Mouse (Mus musculus) CH12.LX (cell line): ENCODE data around the gene Numb. TPM values are rescaled to one million over a fixed set of nuclear protein-coding genes. Genes with fewer than 3 reads are reported as not detected.

Experiments
- DNase-seq: peaks from one replicate; pipeline ENCODE4 v3.0.0-alpha.2; 2013; ENCODE audit errors: extremely low read depth
- H3K27ac ChIP-seq: 2 replicates; pipeline ENCODE4 v1.5.1; 2012; ENCODE audit warnings: low read depth, mild to moderate bottlenecking, control low read depth, moderate library complexity; ENCODE audit not compliant: insufficient read depth
- H3K27me3 ChIP-seq: replicated peaks from 2 replicates; pipeline ENCODE3; 2012; ENCODE audit warnings: inconsistent platforms
- H3K36me3 ChIP-seq, 2 experiments: replicated peaks in 1 of 2; 2 replicates each; pipeline versions ENCODE3 to v1.6.1; 2012; ENCODE audit warnings: inconsistent platforms in 1 of 2, low read length in 1 of 2, mild to moderate bottlenecking in 1 of 2, mixed read lengths in 1 of 2, moderate library complexity in 1 of 2; ENCODE audit not compliant: control insufficient read depth in 1 of 2, insufficient read depth in 1 of 2
- H3K4me1 ChIP-seq, 2 experiments: 2 replicates each; pipeline ENCODE4 v1.6.1; 2012; ENCODE audit warnings: inconsistent platforms in 1 of 2, moderate library complexity in 1 of 2; ENCODE audit not compliant: insufficient read depth in 2 of 2, control insufficient read depth in 1 of 2
- H3K4me2 ChIP-seq: 2 replicates; pipeline ENCODE4 v1.6.1; 2012; ENCODE audit warnings: low read depth, mild to moderate bottlenecking, control low read depth; ENCODE audit not compliant: poor library complexity, insufficient read depth, severe bottlenecking
- H3K4me3 ChIP-seq, 3 experiments: fragments of 150-350 bp in 1 of 3; sonication (generic) in 1 of 3; replicated peaks in 1 of 3; 2 replicates each; pipeline versions ENCODE3 to v1.5.1; 2011 to 2012; ENCODE audit warnings: low read depth in 2 of 3, low read length in 2 of 3, mild to moderate bottlenecking in 2 of 3, moderate library complexity in 2 of 3, control low read depth in 1 of 3, improper control_type of control experiment in 1 of 3, inconsistent platforms in 1 of 3, mixed read lengths in 1 of 3; ENCODE audit not compliant: poor library complexity in 1 of 3
- H3K79me2 ChIP-seq: replicated peaks from 2 replicates; pipeline ENCODE4 v1.6.1; 2012; ENCODE audit warnings: mild to moderate bottlenecking, moderate library complexity; ENCODE audit not compliant: control insufficient read depth, poor library complexity, insufficient read depth, severe bottlenecking; ENCODE audit errors: extremely low read depth
- H3K9ac ChIP-seq: 2 replicates; pipeline ENCODE4 v1.6.1; 2012; ENCODE audit warnings: low read depth, mild to moderate bottlenecking, control low read depth, moderate library complexity; ENCODE audit not compliant: insufficient read depth
- H3K9me3 ChIP-seq: replicated peaks from 2 replicates; pipeline ENCODE3; 2012; ENCODE audit warnings: low read length, inconsistent platforms, mixed read lengths
- BHLHE40 ChIP-seq: IDR thresholded peaks from 2 replicates; pipeline ENCODE4 v1.6.1; 2011; ENCODE audit warnings: mild to moderate bottlenecking, low read depth, low read length, improper control_type of control experiment
- E2F4 ChIP-seq: IDR thresholded peaks from 2 replicates; pipeline ENCODE4 v1.6.1; 2011; ENCODE audit warnings: low read depth, low read length, improper control_type of control experiment; ENCODE audit not compliant: insufficient replicate concordance
- ETS1 ChIP-seq: conservative IDR thresholded peaks from 2 replicates; pipeline ENCODE4 v1.6.1; 2012; ENCODE audit warnings: low read depth, mild to moderate bottlenecking, inconsistent platforms, low read length, improper control_type of control experiment, moderate library complexity
- MAZ ChIP-seq: IDR thresholded peaks from 2 replicates; pipeline ENCODE4 v1.6.1; 2012; ENCODE audit warnings: low read depth, mild to moderate bottlenecking, inconsistent platforms, low read length, improper control_type of control experiment, moderate library complexity
- MXI1 ChIP-seq: IDR thresholded peaks from 2 replicates; pipeline ENCODE4 v1.6.1; 2011; ENCODE audit warnings: mild to moderate bottlenecking, low read depth, low read length, improper control_type of control experiment
- POLR2A ChIP-seq: IDR thresholded peaks from 2 replicates; pipeline ENCODE4 v1.6.1; 2011; ENCODE audit warnings: low read depth, mild to moderate bottlenecking, improper control_type of control experiment, low read length
- SIN3A ChIP-seq: IDR thresholded peaks from 2 replicates; pipeline ENCODE4 v1.6.1; 2012; ENCODE audit warnings: low read length, improper control_type of control experiment, inconsistent platforms
- TBP ChIP-seq: conservative IDR thresholded peaks from 2 replicates; pipeline ENCODE4 v1.6.1; 2011; ENCODE audit warnings: low read depth, low read length, improper control_type of control experiment
- USF1 ChIP-seq: IDR thresholded peaks from 2 replicates; pipeline ENCODE4 v1.6.1; 2014; ENCODE audit warnings: low read depth, mild to moderate bottlenecking, inconsistent platforms, low read length, improper control_type of control experiment
- ZKSCAN1 ChIP-seq: IDR thresholded peaks from 2 replicates; pipeline ENCODE4 v1.6.1; 2012; ENCODE audit warnings: low read depth, inconsistent platforms, low read length, improper control_type of control experiment, borderline replicate concordance
- dilution Hi-C: fragments of 300-500 bp; cut with MboI; formaldehyde crosslinking; loops from 2 replicates; pipeline ENCODE4 v1.14.3; 2020; ENCODE audit warnings: low sequenced_read_pairs; ENCODE audit not compliant: extremely low pct_unique_long_range_greater_than_20kb, extremely low pct_ligation_motif_present
- in situ Hi-C: fragments of 300-500 bp; cut with MboI; formaldehyde crosslinking; loops from 3 replicates; pipeline ENCODE4 v1.14.3; 2019; ENCODE audit warnings: low sequenced_read_pairs, low pct_ligation_motif_present, low pct_unique_long_range_greater_than_20kb, mixed read lengths
- polyA plus RNA-seq: library from polyadenylated mRNA; unstranded; fragments of >175 nt; gene quantifications from 2 replicates; pipeline ENCODE4 v1.2.1, GENCODE M21; 2012; ENCODE audit warnings: low read depth; ENCODE audit not compliant: insufficient read length
- total RNA-seq, 2 experiments: library from RNA; depleted of rRNA; stranded (reverse); fragments of 300-350 nt in 1 of 2; fragments of >200 nt in 1 of 2; gene quantifications; 2 replicates each; pipeline ENCODE4 v1.2.3; 2012 to 2014

The Numb gene
- total and polyA plus RNA-seq, 3 experiments: 5.3 to 6.9 (median 5.7) TPM

DNA sequence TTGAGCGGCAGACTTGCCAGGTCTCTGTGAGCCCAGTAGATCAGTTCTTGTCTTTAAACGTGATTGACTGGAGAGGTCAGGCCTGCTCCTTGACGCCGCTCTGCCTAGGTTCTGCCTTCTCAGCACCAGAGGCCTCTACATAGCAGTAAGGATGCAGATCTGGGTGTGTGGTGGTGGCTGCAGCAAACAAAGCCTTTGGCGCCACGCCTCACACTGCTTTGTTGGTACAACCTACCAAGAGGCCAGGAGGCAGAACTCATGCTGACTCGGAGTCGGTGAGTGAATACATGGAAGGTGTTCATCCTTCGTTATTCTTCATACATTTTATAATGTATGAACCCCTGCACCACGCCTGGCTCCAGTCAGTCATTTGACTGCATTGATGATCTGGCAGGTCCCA lies 163.0 kb downstream of the Numb start:
- Histone ChIP-seq H3K79me2 (no peaks in the 10 kb centered on the region), H3K27me3 (no peaks in the 10 kb centered on the region), H3K4me1 (peaks cover 0 to 9% of the 10 kb centered on the region in 2 experiments; a peak in 3 of 4 replicates), H3K9ac (no peak overlapping the region), H3K4me3 (no peak overlapping the region), H3K4me2 (no peak overlapping the region), H3K9me3 (no peaks in the 10 kb centered on the region), H3K27ac (no peak overlapping the region), H3K36me3 (no peaks in the 10 kb centered on the region)
- in situ Hi-C loops (loop anchor here (25.0 kb wide), 1 partner anchor 646 kb away; no protein-coding TSS in a partner anchor), dilution Hi-C loops (no loop called here)
- no peak for TF ChIP-seq USF1
- TF ChIP-seq TBP: no peak
- TF ChIP-seq ZKSCAN1: no peak
- TF ChIP-seq MAZ: no peak
- no peak for DNase-seq

DNA sequence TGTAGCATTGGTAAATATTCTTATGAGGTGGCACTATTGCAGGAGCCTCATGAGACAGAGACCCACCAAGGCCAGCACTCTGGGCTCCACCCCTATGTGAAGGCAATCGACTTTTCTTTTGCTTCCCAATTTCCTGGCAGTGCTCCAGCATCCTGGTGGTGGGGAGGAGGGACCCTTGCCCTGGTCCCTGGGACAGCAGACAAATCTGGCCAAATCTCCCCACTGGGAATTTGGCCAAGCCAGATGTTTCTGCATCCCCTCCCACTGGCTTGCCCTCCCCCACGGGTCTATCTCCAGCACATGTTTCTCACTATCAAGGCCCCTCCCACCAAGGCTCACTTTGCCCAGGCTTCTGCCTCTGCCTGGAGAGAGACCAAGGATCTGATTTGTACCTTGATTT lies 169.2 kb downstream of the Numb start:
- H3K4me1 ChIP-seq: peaks cover 5 to 26% of the 10 kb centered on the region in 2 experiments; a peak in 3 of 4 replicates
- H3K27ac ChIP-seq: peak overlapping the region; percentile 56; the same call in 1 of the 2 replicates
- dilution Hi-C loops: no loop called here
- TF ChIP-seq MXI1 (peak; percentile 41; the same call in 1 of the 2 replicates), ETS1 (no peak)
- H3K9ac ChIP-seq: no peak overlapping the region
- H3K36me3 ChIP-seq: no peaks in the 10 kb centered on the region
- no peaks in the 10 kb centered on the region for H3K27me3 ChIP-seq
- no peaks in the 10 kb centered on the region for H3K9me3 ChIP-seq
- peak overlapping the region; percentile 49 for H3K4me2 ChIP-seq
- H3K79me2 ChIP-seq: no peaks in the 10 kb centered on the region
- H3K4me3 ChIP-seq: no peak overlapping the region
- peak; percentile 12 for DNase-seq
- in situ Hi-C loops: loop anchor here (25.0 kb wide), 1 partner anchor 640 kb away; no protein-coding TSS in a partner anchor

DNA sequence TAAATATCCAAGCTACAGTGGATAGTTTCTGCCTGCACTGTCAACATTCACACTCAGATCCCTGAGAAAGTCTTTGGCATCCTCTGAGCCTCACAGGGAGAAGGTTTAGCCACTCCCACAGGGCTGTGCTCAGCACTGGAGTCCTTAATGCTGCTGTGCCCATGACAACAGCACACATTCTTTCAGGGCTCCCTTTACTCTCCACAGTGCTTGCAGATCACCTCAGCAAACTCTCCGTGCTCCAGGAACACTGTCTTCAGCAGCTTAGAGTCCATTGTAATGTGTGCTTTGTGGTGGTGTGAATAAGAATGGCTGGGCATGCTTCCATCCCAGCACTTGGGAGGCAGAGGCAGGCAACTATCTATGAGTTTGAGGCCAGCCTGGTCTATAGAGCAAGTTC lies 172.5 kb downstream of the Numb start:
- no peaks in the 10 kb centered on the region for H3K27me3 ChIP-seq
- no peak overlapping the region for H3K9ac ChIP-seq
- dilution Hi-C loops: no loop called here
- no peak overlapping the region for H3K4me3 ChIP-seq
- in situ Hi-C loops: no loop called here
- H3K4me1 ChIP-seq: peaks cover 5 to 26% of the 10 kb centered on the region in 2 experiments; a peak in 3 of 4 replicates
- no peak overlapping the region for H3K27ac ChIP-seq
- H3K79me2 ChIP-seq: no peaks in the 10 kb centered on the region
- H3K9me3 ChIP-seq: no peaks in the 10 kb centered on the region
- no peak for DNase-seq
- no peak overlapping the region for H3K4me2 ChIP-seq
- TF ChIP-seq POLR2A: no peak
- no peak for TF ChIP-seq SIN3A
- no peak for TF ChIP-seq BHLHE40
- TF ChIP-seq E2F4: no peak
- no peaks in the 10 kb centered on the region for H3K36me3 ChIP-seq

Other genes with a start within 250 kb of the Numb start
- 45.8 and 46.9 TPM in 2 replicates for gene Psen1, start 233.8 kb downstream of the Numb start, total RNA-seq (2012; rRNA removed)
- 26.4 and 28.4 TPM in 2 replicates for gene Psen1, start 233.8 kb downstream of the Numb start, total RNA-seq (2014; rRNA removed)
- 57.6 and 61.1 TPM in 2 replicates for gene Psen1, start 233.8 kb downstream of the Numb start, polyA plus RNA-seq
- 0.17 and 0.51 TPM in 2 replicates for gene Papln, start 158.3 kb downstream of the Numb start, total RNA-seq (2012; rRNA removed)
- not detected in 2 replicates for gene Papln, start 158.3 kb downstream of the Numb start, total RNA-seq (2014; rRNA removed)
- 0.07 and 0.09 TPM in 2 replicates for gene Papln, start 158.3 kb downstream of the Numb start, polyA plus RNA-seq
- gene Riox1, start 28.7 kb upstream of the Numb start, total RNA-seq (2012; rRNA removed): 31.9 and 41.5 TPM in 2 replicates
- gene Riox1, start 28.7 kb upstream of the Numb start, total RNA-seq (2014; rRNA removed): 27.4 and 29.5 TPM in 2 replicates
- 33.5 and 34.3 TPM in 2 replicates for gene Riox1, start 28.7 kb upstream of the Numb start, polyA plus RNA-seq
- gene Heatr4, start 62.9 kb upstream of the Numb start, total RNA-seq (2012; rRNA removed): not detected in 2 replicates
- not detected in 2 replicates for gene Heatr4, start 62.9 kb upstream of the Numb start, total RNA-seq (2014; rRNA removed)
- 0.08 TPM in 1 of 2 replicates, not detected in the other for gene Heatr4, start 62.9 kb upstream of the Numb start, polyA plus RNA-seq
- 10.2 and 13.2 TPM in 2 replicates for gene Acot2, start 65.9 kb upstream of the Numb start, total RNA-seq (2012; rRNA removed)
- 9.7 and 9.8 TPM in 2 replicates for gene Acot2, start 65.9 kb upstream of the Numb start, total RNA-seq (2014; rRNA removed)
- gene Acot2, start 65.9 kb upstream of the Numb start, polyA plus RNA-seq: 6.6 and 7.2 TPM in 2 replicates
- 0.42 TPM in 1 of 2 replicates, not detected in the other for gene Acot1, start 87.6 kb upstream of the Numb start, total RNA-seq (2012; rRNA removed)
- gene Acot1, start 87.6 kb upstream of the Numb start, total RNA-seq (2014; rRNA removed): not detected in 2 replicates
- gene Acot1, start 87.6 kb upstream of the Numb start, polyA plus RNA-seq: not detected in 2 replicates
- not detected in 2 replicates for gene Acot4, start 116.4 kb upstream of the Numb start, total RNA-seq (2012; rRNA removed)
- not detected in 2 replicates for gene Acot4, start 116.4 kb upstream of the Numb start, total RNA-seq (2014; rRNA removed)
- gene Acot4, start 116.4 kb upstream of the Numb start, polyA plus RNA-seq: not detected in 2 replicates
- not detected in 2 replicates for gene Gm49366, start 117.0 kb upstream of the Numb start, total RNA-seq (2012; rRNA removed)
- not detected in 2 replicates for gene Gm49366, start 117.0 kb upstream of the Numb start, total RNA-seq (2014; rRNA removed)
- gene Gm49366, start 117.0 kb upstream of the Numb start, polyA plus RNA-seq: not detected in 2 replicates
- not detected in 2 replicates for gene Acot3, start 130.2 kb upstream of the Numb start, total RNA-seq (2012; rRNA removed)
- not detected in 2 replicates for gene Acot3, start 130.2 kb upstream of the Numb start, total RNA-seq (2014; rRNA removed)
- not detected in 2 replicates for gene Acot3, start 130.2 kb upstream of the Numb start, polyA plus RNA-seq
- gene Acot5, start 147.4 kb upstream of the Numb start, total RNA-seq (2012; rRNA removed): not detected in 2 replicates
- gene Acot5, start 147.4 kb upstream of the Numb start, total RNA-seq (2014; rRNA removed): not detected in 2 replicates
- not detected in 2 replicates for gene Acot5, start 147.4 kb upstream of the Numb start, polyA plus RNA-seq
- 0.04 TPM in 1 of 2 replicates, not detected in the other for gene Acot6, start 178.7 kb upstream of the Numb start, total RNA-seq (2012; rRNA removed)
- gene Acot6, start 178.7 kb upstream of the Numb start, total RNA-seq (2014; rRNA removed): 0.08 and 0.11 TPM in 2 replicates
- gene Acot6, start 178.7 kb upstream of the Numb start, polyA plus RNA-seq: not detected in 2 replicates
- gene Dnal1, start 192.4 kb upstream of the Numb start, total RNA-seq (2012; rRNA removed): 1.4 and 1.6 TPM in 2 replicates
- gene Dnal1, start 192.4 kb upstream of the Numb start, total RNA-seq (2014; rRNA removed): 0.84 and 1.7 TPM in 2 replicates
- 2.1 and 2.9 TPM in 2 replicates for gene Dnal1, start 192.4 kb upstream of the Numb start, polyA plus RNA-seq
- 0.13 and 0.21 TPM in 2 replicates for gene Pnma1, start 226.6 kb upstream of the Numb start, total RNA-seq (2012; rRNA removed)
- gene Pnma1, start 226.6 kb upstream of the Numb start, total RNA-seq (2014; rRNA removed): not detected in 2 replicates
- 0.30 TPM in 2 replicates for gene Pnma1, start 226.6 kb upstream of the Numb start, polyA plus RNA-seq